Mouse (Mus musculus) MEL (cell line): ENCODE results near the gene Dnaic1. TPM values are rescaled to one million over a fixed set of nuclear protein-coding genes. Genes with fewer than 3 reads are reported as not detected.

Source experiments
- DNase-seq: peaks from one replicate; pipeline ENCODE4 v3.0.0; 2011; ENCODE audit warnings: low read depth, low spot score
- H3K27ac ChIP-seq: 2 replicates; pipeline ENCODE4 v1.5.1; 2012; ENCODE audit warnings: low read depth, mild to moderate bottlenecking, control low read depth, low read length, moderate library complexity; ENCODE audit not compliant: control insufficient read depth
- H3K27me3 ChIP-seq, 2 experiments: fragments of 150-350 bp in 1 of 2; sonication (generic) in 1 of 2; 2 replicates each; pipeline ENCODE4 v1.6.1; 2012; ENCODE audit warnings: low read length in 2 of 2, mild to moderate bottlenecking in 2 of 2, improper control_type of control experiment in 1 of 2, moderate library complexity in 1 of 2; ENCODE audit not compliant: insufficient read depth in 2 of 2, control insufficient read depth in 1 of 2
- H3K36me3 ChIP-seq, 2 experiments: 2 replicates each; pipeline ENCODE4 v1.6.1; 2012 to 2014; ENCODE audit warnings: low read length in 2 of 2, improper control_type of control experiment in 1 of 2, inconsistent platforms in 1 of 2, mild to moderate bottlenecking in 1 of 2; ENCODE audit not compliant: insufficient read depth in 2 of 2, control insufficient read depth in 1 of 2
- H3K4me1 ChIP-seq, 2 experiments: fragments of 150-350 bp in 1 of 2; sonication (generic) in 1 of 2; 2 replicates each; pipeline ENCODE4 v1.6.1; 2012; ENCODE audit warnings: low read length in 2 of 2, improper control_type of control experiment in 1 of 2, mild to moderate bottlenecking in 1 of 2; ENCODE audit not compliant: insufficient read depth in 2 of 2, control insufficient read depth in 1 of 2
- H3K4me3 ChIP-seq, 2 experiments: fragments of 150-350 bp in 1 of 2; sonication (generic) in 1 of 2; 2 replicates each; pipeline ENCODE4 v1.5.1; 2012; ENCODE audit warnings: low read depth in 2 of 2, low read length in 2 of 2, mild to moderate bottlenecking in 2 of 2, moderate library complexity in 2 of 2, control low read depth in 1 of 2, improper control_type of control experiment in 1 of 2; ENCODE audit not compliant: control insufficient read depth in 1 of 2, insufficient read depth in 1 of 2
- H3K79me2 ChIP-seq: 2 replicates; pipeline ENCODE4 v1.6.1; 2012; ENCODE audit warnings: mild to moderate bottlenecking, low read length, moderate library complexity; ENCODE audit not compliant: control insufficient read depth, poor library complexity, insufficient read depth
- H3K9ac ChIP-seq: 2 replicates; pipeline ENCODE4 v1.6.1; 2012; ENCODE audit warnings: low read depth, mild to moderate bottlenecking, control low read depth, low read length, moderate library complexity; ENCODE audit not compliant: control insufficient read depth, poor library complexity, severe bottlenecking
- H3K9me3 ChIP-seq: fragments of 150-350 bp; sonication (generic); replicated peaks from 2 replicates; pipeline ENCODE4 v1.6.1; 2012; ENCODE audit warnings: mild to moderate bottlenecking, low read length, improper control_type of control experiment, moderate library complexity; ENCODE audit not compliant: insufficient read depth
- BHLHE40 ChIP-seq: IDR thresholded peaks from 2 replicates; pipeline ENCODE4 v1.6.1; 2012; ENCODE audit warnings: low read depth, mild to moderate bottlenecking, inconsistent platforms, low read length, improper control_type of control experiment, borderline replicate concordance
- CHD1 ChIP-seq: IDR thresholded peaks from 2 replicates; pipeline ENCODE4 v1.6.1; 2012; ENCODE audit warnings: low read depth, mild to moderate bottlenecking, inconsistent platforms, low read length, improper control_type of control experiment
- CHD2 ChIP-seq: IDR thresholded peaks from 2 replicates; pipeline ENCODE4 v1.6.1; 2011; ENCODE audit warnings: low read length, improper control_type of control experiment
- CTCF ChIP-seq, 3 experiments: IDR thresholded peaks in 2 of 3; conservative IDR thresholded peaks in 1 of 3; 2 replicates each; pipeline ENCODE4 v1.5.1; 2011 to 2012; ENCODE audit warnings: low read length in 3 of 3, low read depth in 2 of 3, mild to moderate bottlenecking in 2 of 3, improper control_type of control experiment in 1 of 3, inconsistent platforms in 1 of 3, mixed read lengths in 1 of 3, moderate library complexity in 1 of 3; ENCODE audit not compliant: control insufficient read depth in 1 of 3, insufficient read depth in 1 of 3, poor library complexity in 1 of 3, severe bottlenecking in 1 of 3
- E2F4 ChIP-seq: IDR thresholded peaks from 2 replicates; pipeline ENCODE4 v1.6.1; 2011; ENCODE audit warnings: low read depth, low read length, improper control_type of control experiment, borderline replicate concordance
- ETS1 ChIP-seq: IDR thresholded peaks from 2 replicates; pipeline ENCODE4 v1.6.1; 2012; ENCODE audit warnings: low read depth, mild to moderate bottlenecking, inconsistent platforms, low read length, improper control_type of control experiment, moderate library complexity
- GATA1 ChIP-seq: IDR thresholded peaks from 2 replicates; pipeline ENCODE4 v1.6.1; 2011; ENCODE audit warnings: low read depth, low read length, improper control_type of control experiment
- HCFC1 ChIP-seq: IDR thresholded peaks from 2 replicates; pipeline ENCODE4 v1.6.1; 2012; ENCODE audit warnings: low read depth, mild to moderate bottlenecking, inconsistent platforms, low read length, improper control_type of control experiment, moderate library complexity
- MAFK ChIP-seq: IDR thresholded peaks from 2 replicates; pipeline ENCODE4 v1.6.1; 2011; ENCODE audit warnings: low read depth, mild to moderate bottlenecking, low read length, improper control_type of control experiment, borderline replicate concordance
- MAX ChIP-seq: IDR thresholded peaks from 2 replicates; pipeline ENCODE4 v1.6.1; 2011; ENCODE audit warnings: low read length, improper control_type of control experiment
- MYB ChIP-seq: IDR thresholded peaks from 2 replicates; pipeline ENCODE4 v1.6.1; 2011; ENCODE audit warnings: mild to moderate bottlenecking, low read depth, low read length, improper control_type of control experiment
- MYC ChIP-seq: IDR thresholded peaks from 2 replicates; pipeline ENCODE4 v1.6.1; 2011; ENCODE audit warnings: low read depth, mild to moderate bottlenecking, low read length, improper control_type of control experiment, moderate library complexity
- NELFE ChIP-seq: IDR thresholded peaks from 2 replicates; pipeline ENCODE4 v1.6.1; 2011; ENCODE audit warnings: low read depth, low read length, improper control_type of control experiment
- NRF1 ChIP-seq: IDR thresholded peaks from 2 replicates; pipeline ENCODE4 v1.6.1; 2014; ENCODE audit warnings: low read depth, mild to moderate bottlenecking, inconsistent platforms, low read length, improper control_type of control experiment, moderate library complexity; ENCODE audit not compliant: poor library complexity, insufficient read depth, severe bottlenecking
- POLR2A ChIP-seq, 2 experiments: IDR thresholded peaks; 2 replicates each; pipeline ENCODE4 v1.6.1; 2011 to 2012; ENCODE audit warnings: low read length in 2 of 2, mild to moderate bottlenecking in 2 of 2, control low read depth in 1 of 2, improper control_type of control experiment in 1 of 2, low read depth in 1 of 2, moderate library complexity in 1 of 2; ENCODE audit not compliant: control insufficient read depth in 1 of 2, insufficient read depth in 1 of 2, poor library complexity in 1 of 2
- POLR2AphosphoS2 ChIP-seq: IDR thresholded peaks from 2 replicates; pipeline ENCODE4 v1.6.1; 2011; ENCODE audit warnings: low read length, improper control_type of control experiment
- POLR2AphosphoS5 ChIP-seq: IDR thresholded peaks from 2 replicates; pipeline ENCODE4 v1.6.1; 2012; ENCODE audit warnings: low read depth, borderline replicate concordance, mild to moderate bottlenecking, inconsistent platforms, low read length, moderate library complexity, mixed read lengths
- RAD21 ChIP-seq: IDR thresholded peaks from 2 replicates; pipeline ENCODE4 v1.6.1; 2011; ENCODE audit warnings: mild to moderate bottlenecking, low read depth, low read length, improper control_type of control experiment
- RCOR1 ChIP-seq: IDR thresholded peaks from 2 replicates; pipeline ENCODE4 v1.6.1; 2012; ENCODE audit warnings: low read depth, mild to moderate bottlenecking, inconsistent platforms, low read length, improper control_type of control experiment
- SIN3A ChIP-seq: IDR thresholded peaks from 2 replicates; pipeline ENCODE4 v1.6.1; 2012; ENCODE audit warnings: low read length, improper control_type of control experiment, inconsistent platforms
- TAL1 ChIP-seq: IDR thresholded peaks from 2 replicates; pipeline ENCODE4 v1.6.1; 2012; ENCODE audit warnings: mild to moderate bottlenecking, inconsistent platforms, low read length, moderate library complexity, mixed read lengths
- ZKSCAN1 ChIP-seq: IDR thresholded peaks from 2 replicates; pipeline ENCODE4 v1.6.1; 2012; ENCODE audit warnings: low read depth, mild to moderate bottlenecking, inconsistent platforms, low read length, improper control_type of control experiment, moderate library complexity
- ZMIZ1 ChIP-seq: IDR thresholded peaks from 2 replicates; pipeline ENCODE4 v1.6.1; 2012; ENCODE audit warnings: low read depth, mild to moderate bottlenecking, inconsistent platforms, low read length, improper control_type of control experiment, moderate library complexity
- ZNF384 ChIP-seq: IDR thresholded peaks from 2 replicates; pipeline ENCODE4 v1.6.1; 2012; ENCODE audit warnings: low read depth, mild to moderate bottlenecking, inconsistent platforms, low read length, improper control_type of control experiment
- polyA plus RNA-seq, 2 experiments: library from polyadenylated mRNA; stranded (reverse) in 1 of 2; unstranded in 1 of 2; fragments of >175 nt in 1 of 2; fragments of >200 nt in 1 of 2; gene quantifications; 2 replicates each; pipeline versions ENCODE4 v1.2.1 to v1.2.4; 2012; ENCODE audit warnings: low replicate concordance in 2 of 2, low read depth in 1 of 2; ENCODE audit not compliant: insufficient read length in 2 of 2, insufficient read depth in 1 of 2, missing spikeins in 1 of 2
- total RNA-seq: library from RNA; depleted of rRNA; stranded (reverse); fragments of 300-350 nt; gene quantifications from 2 replicates; pipeline ENCODE4 v1.2.3, GENCODE M21; 2012

Gene Dnaic1
- total and polyA plus RNA-seq, 3 experiments: not detected

DNA sequence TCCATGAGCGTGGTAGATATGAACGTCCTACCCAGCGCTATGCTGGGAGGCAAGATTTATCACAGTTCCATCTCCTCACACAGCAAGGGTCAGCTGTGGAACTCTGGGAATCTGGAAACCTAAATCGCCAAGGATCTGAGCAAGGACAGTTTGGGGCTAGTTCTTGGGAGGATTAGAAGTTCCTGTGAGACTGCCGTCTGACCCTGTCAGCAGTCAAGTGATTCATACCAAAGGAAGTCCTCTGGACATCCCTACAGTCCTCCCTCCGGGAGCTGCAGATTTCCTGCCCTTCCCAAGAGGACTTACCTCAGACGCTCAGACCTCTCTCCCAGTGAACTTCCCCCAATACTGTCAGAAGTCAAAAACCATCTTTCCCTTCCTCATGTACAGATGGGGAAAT lies 66.8 kb downstream of the Dnaic1 start:
- no peak overlapping the region for H3K9ac ChIP-seq
- H3K36me3 ChIP-seq: no peaks in the 10 kb centered on the region
- TF ChIP-seq MYC (no peak), GATA1 (no peak), ZKSCAN1 (no peak), BHLHE40 (no peak), POLR2A (IDR thresholded peaks at IDR 0.05; ENCODE audit: control insufficient read depth in 1 of 2, insufficient read depth in 1 of 2, low read depth in 1 of 2, low read length in 2 of 2, poor library complexity in 1 of 2) (no peak), CHD2 (no peak), MAFK (no peak), POLR2AphosphoS2 (no peak), NELFE (no peak), TAL1 (no peak), CHD1 (no peak), ZMIZ1 (no peak), MYB (no peak)
- H3K79me2 ChIP-seq: no peaks in the 10 kb centered on the region
- peaks cover 3 to 10% of the 10 kb centered on the region in 2 experiments for H3K27me3 ChIP-seq
- H3K27ac ChIP-seq: no peak overlapping the region
- no peak for DNase-seq
- no peak overlapping the region for H3K4me3 ChIP-seq
- no peaks in the 10 kb centered on the region for H3K9me3 ChIP-seq
- H3K4me1 ChIP-seq: peaks cover 0 to 10% of the 10 kb centered on the region in 2 experiments; a peak in 2 of 4 replicates

DNA sequence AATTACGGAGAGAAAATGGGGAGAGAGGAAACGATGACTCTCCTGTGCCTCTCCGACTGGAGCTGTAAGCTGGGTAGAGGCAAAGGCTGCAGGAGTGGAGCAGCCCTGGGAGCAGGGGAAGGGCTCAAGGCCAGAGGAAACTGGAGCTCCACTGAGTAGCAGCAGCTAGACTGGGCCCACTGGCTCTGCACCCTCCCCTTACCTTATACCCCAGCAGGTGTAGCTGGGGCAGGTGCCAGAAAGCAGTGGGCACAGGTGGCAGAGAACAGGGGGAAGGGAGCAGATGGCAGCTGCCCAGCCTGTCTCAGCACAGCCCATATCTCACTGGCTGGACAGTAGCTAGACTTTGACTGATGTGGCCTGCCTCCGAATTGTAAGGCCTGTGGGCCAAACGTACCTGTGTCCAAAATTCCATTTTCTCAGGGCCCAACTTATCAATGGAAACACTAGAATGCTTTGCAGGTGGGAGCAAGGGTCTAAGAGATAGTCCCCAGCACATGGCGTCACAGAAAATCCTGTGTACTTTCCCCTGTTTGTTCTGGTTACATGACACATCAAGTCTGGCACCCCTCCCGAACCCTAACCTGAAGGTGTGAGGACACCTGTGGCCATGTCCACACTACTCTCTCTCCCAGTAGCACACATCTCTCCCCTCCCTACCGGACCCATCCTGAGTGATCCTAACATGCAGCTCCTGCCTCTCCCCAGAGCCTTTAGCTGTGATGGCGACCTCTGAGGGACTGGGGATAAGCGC lies 67.5 kb downstream of the Dnaic1 start:
- no peaks in the 10 kb centered on the region for H3K36me3 ChIP-seq
- H3K79me2 ChIP-seq: no peaks in the 10 kb centered on the region
- H3K27ac ChIP-seq: no peak overlapping the region
- no peak overlapping the region for H3K9ac ChIP-seq
- TF ChIP-seq E2F4 (no peak), NRF1 (no peak), POLR2AphosphoS5 (no peak), CHD2 (no peak), SIN3A (no peak), CTCF (IDR thresholded peaks at IDR 0.05 in 2 of 3, conservative IDR thresholded peaks at IDR 0.05 in 1 of 3; ENCODE audit: control insufficient read depth in 1 of 3, insufficient read depth in 1 of 3, low read depth in 2 of 3, low read length in 3 of 3, poor library complexity in 1 of 3, severe bottlenecking in 1 of 3) (no peak), NELFE (no peak), HCFC1 (no peak), MAX (no peak), CHD1 (no peak), MYC (no peak), ZKSCAN1 (no peak), RCOR1 (no peak), RAD21 (no peak), GATA1 (no peak), ZNF384 (no peak), ETS1 (no peak)
- no peak overlapping the region for H3K4me3 ChIP-seq
- peaks cover 3 to 7% of the 10 kb centered on the region in 2 experiments for H3K27me3 ChIP-seq
- H3K4me1 ChIP-seq: peaks cover 0 to 10% of the 10 kb centered on the region in 2 experiments; a peak in 2 of 4 replicates
- H3K9me3 ChIP-seq: no peaks in the 10 kb centered on the region
- DNase-seq: no peak
